Mouse (Mus musculus) thymus, postnatal 10 days (tissue): Measurements from ENCODE around the gene AF067063.
A peak's percentile ranks its signal among the peaks of the same experiment; 100 is the strongest.
"Not testable (repeated sequence)": the region's sequence is repeated elsewhere in the genome, so short reads cannot be mapped to it uniquely, and the experiment has no call there.

Experiments used
- DNase-seq, 2 experiments: peaks; one replicate each; pipeline ENCODE4 v3.0.0; 2021; ENCODE audit warnings: low spot score in 2 of 2

The AF067063 gene

GRCm38 (mm10) chr13:119830116-119830515 is at the start of gene AF067063:
TSS of gene AF067063 (minus strand) at chr13:119830216.
- DNase-seq: not testable (repeated sequence)

- DNase-seq: not testable (repeated sequence)
Observed at GRCm38 (mm10) chr13:119864395-119864999, 34.5 kb upstream of the AF067063 start.

GRCm38 (mm10) chr13:119862399-119862798 is 32.4 kb upstream of the AF067063 start:
- DNase-seq: not testable (repeated sequence)

- not testable (repeated sequence) for DNase-seq
Observed at GRCm38 (mm10) chr13:119839982-119840381, 10.0 kb upstream of the AF067063 start.

- DNase-seq: peak in 1 of 2 experiments; percentile 17
Observed at GRCm38 (mm10) chr13:119837719-119838337, 7.8 kb upstream of the AF067063 start.

GRCm38 (mm10) chr13:119836324-119836811 is 6.4 kb upstream of the AF067063 start:
- not testable (repeated sequence) for DNase-seq

GRCm38 (mm10) chr13:119835320-119836056 is 5.5 kb upstream of the AF067063 start, which contains the start of gene D13Ertd608e:
TSS of gene D13Ertd608e (plus strand) at chr13:119836006.
- peak in 1 of 2 experiments; percentile 26 for DNase-seq

- DNase-seq: no peak
Observed at GRCm38 (mm10) chr13:119817579-119818206, 12.3 kb downstream of the AF067063 start.

GRCm38 (mm10) chr13:119816798-119817197 is 13.2 kb downstream of the AF067063 start:
- no peak for DNase-seq

- no peak for DNase-seq
Observed at GRCm38 (mm10) chr13:119810031-119810430, 20.0 kb downstream of the AF067063 start.

GRCm38 (mm10) chr13:119808937-119809336 is 21.1 kb downstream of the AF067063 start:
- DNase-seq: no peak

GRCm38 (mm10) chr13:119797656-119798055 is 32.4 kb downstream of the AF067063 start:
- DNase-seq: no peak

GRCm38 (mm10) chr13:119792791-119793404 is 37.1 kb downstream of the AF067063 start:
- no peak for DNase-seq

- no peak for DNase-seq
Observed at GRCm38 (mm10) chr13:119791580-119792135, 38.4 kb downstream of the AF067063 start.

- DNase-seq: peak; percentile 93 to 94
Observed at GRCm38 (mm10) chr13:119790761-119791579, 39.0 kb downstream of the AF067063 start, which contains the start of gene Zfp131. TSS of gene Zfp131 (minus strand) at chr13:119790889.

GRCm38 (mm10) chr13:119789851-119790717 is 39.9 kb downstream of the AF067063 start:
- peak; percentile 47 to 55 for DNase-seq

- DNase-seq: no peak
Observed at GRCm38 (mm10) chr13:119783581-119783980, 46.4 kb downstream of the AF067063 start.
